Mouse (Mus musculus) CH12.LX (cell line): ENCODE data around the gene Hist1h1c. TPM values are rescaled to one million over a fixed set of nuclear protein-coding genes. Genes with fewer than 3 reads are reported as not detected.
"Not testable (repeated sequence)": the region's sequence is repeated elsewhere in the genome, so short reads cannot be mapped to it uniquely, and the experiment has no call there.

Experiments
- DNase-seq: peaks from one replicate; pipeline ENCODE4 v3.0.0-alpha.2; 2013; ENCODE audit errors: extremely low read depth
- H3K27ac ChIP-seq: 2 replicates; pipeline ENCODE4 v1.5.1; 2012; ENCODE audit warnings: low read depth, mild to moderate bottlenecking, control low read depth, moderate library complexity; ENCODE audit not compliant: insufficient read depth
- H3K27me3 ChIP-seq: replicated peaks from 2 replicates; pipeline ENCODE3; 2012; ENCODE audit warnings: inconsistent platforms
- H3K36me3 ChIP-seq, 2 experiments: replicated peaks in 1 of 2; 2 replicates each; pipeline versions ENCODE3 to v1.6.1; 2012; ENCODE audit warnings: inconsistent platforms in 1 of 2, low read length in 1 of 2, mild to moderate bottlenecking in 1 of 2, mixed read lengths in 1 of 2, moderate library complexity in 1 of 2; ENCODE audit not compliant: control insufficient read depth in 1 of 2, insufficient read depth in 1 of 2
- H3K4me1 ChIP-seq, 2 experiments: 2 replicates each; pipeline ENCODE4 v1.6.1; 2012; ENCODE audit warnings: inconsistent platforms in 1 of 2, moderate library complexity in 1 of 2; ENCODE audit not compliant: insufficient read depth in 2 of 2, control insufficient read depth in 1 of 2
- H3K4me2 ChIP-seq: 2 replicates; pipeline ENCODE4 v1.6.1; 2012; ENCODE audit warnings: low read depth, mild to moderate bottlenecking, control low read depth; ENCODE audit not compliant: poor library complexity, insufficient read depth, severe bottlenecking
- H3K4me3 ChIP-seq, 3 experiments: fragments of 150-350 bp in 1 of 3; sonication (generic) in 1 of 3; replicated peaks in 1 of 3; 2 replicates each; pipeline versions ENCODE3 to v1.5.1; 2011 to 2012; ENCODE audit warnings: low read depth in 2 of 3, low read length in 2 of 3, mild to moderate bottlenecking in 2 of 3, moderate library complexity in 2 of 3, control low read depth in 1 of 3, improper control_type of control experiment in 1 of 3, inconsistent platforms in 1 of 3, mixed read lengths in 1 of 3; ENCODE audit not compliant: poor library complexity in 1 of 3
- H3K79me2 ChIP-seq: replicated peaks from 2 replicates; pipeline ENCODE4 v1.6.1; 2012; ENCODE audit warnings: mild to moderate bottlenecking, moderate library complexity; ENCODE audit not compliant: control insufficient read depth, poor library complexity, insufficient read depth, severe bottlenecking; ENCODE audit errors: extremely low read depth
- H3K9ac ChIP-seq: 2 replicates; pipeline ENCODE4 v1.6.1; 2012; ENCODE audit warnings: low read depth, mild to moderate bottlenecking, control low read depth, moderate library complexity; ENCODE audit not compliant: insufficient read depth
- H3K9me3 ChIP-seq: replicated peaks from 2 replicates; pipeline ENCODE3; 2012; ENCODE audit warnings: low read length, inconsistent platforms, mixed read lengths
- CHD2 ChIP-seq: IDR thresholded peaks from 2 replicates; pipeline ENCODE4 v1.6.1; 2011; ENCODE audit warnings: low read length, improper control_type of control experiment
- EP300 ChIP-seq: IDR thresholded peaks from 2 replicates; pipeline ENCODE4 v1.6.1; 2011; ENCODE audit warnings: low read length, improper control_type of control experiment
- ETS1 ChIP-seq: conservative IDR thresholded peaks from 2 replicates; pipeline ENCODE4 v1.6.1; 2012; ENCODE audit warnings: low read depth, mild to moderate bottlenecking, inconsistent platforms, low read length, improper control_type of control experiment, moderate library complexity
- JUN ChIP-seq: IDR thresholded peaks from 2 replicates; pipeline ENCODE4 v1.6.1; 2011; ENCODE audit warnings: low read depth, mild to moderate bottlenecking, low read length, improper control_type of control experiment, moderate library complexity; ENCODE audit not compliant: insufficient read depth
- POLR2A ChIP-seq: IDR thresholded peaks from 2 replicates; pipeline ENCODE4 v1.6.1; 2011; ENCODE audit warnings: low read depth, mild to moderate bottlenecking, improper control_type of control experiment, low read length
- ZNF384 ChIP-seq: IDR thresholded peaks from 2 replicates; pipeline ENCODE4 v1.6.1; 2012; ENCODE audit warnings: low read depth, low read length, improper control_type of control experiment, inconsistent platforms
- dilution Hi-C: fragments of 300-500 bp; cut with MboI; formaldehyde crosslinking; loops from 2 replicates; pipeline ENCODE4 v1.14.3; 2020; ENCODE audit warnings: low sequenced_read_pairs; ENCODE audit not compliant: extremely low pct_unique_long_range_greater_than_20kb, extremely low pct_ligation_motif_present
- in situ Hi-C: fragments of 300-500 bp; cut with MboI; formaldehyde crosslinking; loops from 3 replicates; pipeline ENCODE4 v1.14.3; 2019; ENCODE audit warnings: low sequenced_read_pairs, low pct_ligation_motif_present, low pct_unique_long_range_greater_than_20kb, mixed read lengths
- polyA plus RNA-seq: library from polyadenylated mRNA; unstranded; fragments of >175 nt; gene quantifications from 2 replicates; pipeline ENCODE4 v1.2.1, GENCODE M21; 2012; ENCODE audit warnings: low read depth; ENCODE audit not compliant: insufficient read length
- total RNA-seq, 2 experiments: library from RNA; depleted of rRNA; stranded (reverse); fragments of 300-350 nt in 1 of 2; fragments of >200 nt in 1 of 2; gene quantifications; 2 replicates each; pipeline ENCODE4 v1.2.3; 2012 to 2014

Hist1h1c gene
- total and polyA plus RNA-seq, 3 experiments: 12.5 to 597 (median 22.8) TPM

DNA sequence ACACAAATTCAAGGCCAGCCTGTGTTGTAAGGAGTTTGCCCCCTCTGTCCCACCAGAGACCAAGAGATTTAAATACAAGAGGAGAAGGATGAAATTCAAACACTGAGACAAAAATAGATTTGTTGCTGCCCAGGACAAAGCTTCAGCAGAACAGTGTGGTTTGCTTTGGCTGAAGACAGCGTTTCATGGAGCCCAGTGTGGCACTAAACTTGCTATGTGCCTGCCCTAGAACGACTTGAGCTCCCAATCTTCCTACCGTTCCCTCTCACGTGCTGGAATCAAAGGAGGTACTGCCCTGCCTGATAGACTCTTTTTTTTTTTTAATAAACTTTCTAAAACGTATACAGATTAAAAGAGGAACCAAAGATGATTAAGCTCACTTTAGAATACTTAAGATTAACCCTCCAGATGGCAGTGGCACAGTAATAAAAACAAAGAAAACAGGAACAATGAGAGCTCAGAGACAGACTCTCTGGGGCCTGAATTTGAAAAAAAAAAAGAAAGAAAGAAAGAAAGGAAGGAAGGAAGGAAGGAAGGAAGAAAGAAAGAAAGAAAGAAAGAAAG lies 30.3 kb downstream of the Hist1h1c start:
- in situ Hi-C loops: loop anchor here (25.0 kb wide), 1 partner anchor 1732 kb away; the partner anchor contains the start of genes Hist1h2ag, Hist1h2ah, Hist1h2bj and Hist1h2bk
- DNase-seq: no peak

DNA sequence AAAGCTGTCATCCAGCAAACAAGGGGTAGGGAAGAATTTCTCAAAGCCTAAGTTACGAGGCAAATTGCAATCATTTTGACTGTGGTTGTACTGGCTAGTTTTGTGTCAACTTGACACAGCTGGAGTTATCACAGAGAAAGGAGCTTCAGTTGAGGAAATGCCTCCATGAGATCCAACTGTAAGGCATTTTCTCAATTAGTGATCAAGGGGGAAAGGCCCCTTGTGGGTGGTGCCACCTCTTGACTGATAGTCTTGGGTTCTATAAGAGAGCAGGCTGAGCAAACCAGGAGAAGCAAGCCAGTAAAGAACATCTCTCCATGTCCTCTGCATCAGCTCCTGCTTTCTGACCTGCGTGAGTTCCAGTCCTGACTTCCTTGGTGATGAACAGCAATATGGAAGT lies 31.0 kb downstream of the Hist1h1c start, which contains the start of gene Trim38:
Gene Trim38 (plus strand): TSS at position 301 of the 400 bp plus-strand sequence.
- in situ Hi-C loops: loop anchor here (25.0 kb wide), 1 partner anchor 1732 kb away; the partner anchor contains the start of genes Hist1h2ag, Hist1h2ah, Hist1h2bj and Hist1h2bk
- H3K27ac ChIP-seq, dilution Hi-C loops, H3K36me3 ChIP-seq, DNase-seq, H3K9ac ChIP-seq, H3K9me3 ChIP-seq, H3K4me3 ChIP-seq, H3K79me2 ChIP-seq, H3K27me3 ChIP-seq, H3K4me2 ChIP-seq: not testable (repeated sequence)
- peaks cover 0 to 10% of the 10 kb centered on the region in 2 experiments; a peak in 1 of 4 replicates for H3K4me1 ChIP-seq

More for the DNA sequence above, 30.3 kb downstream of the Hist1h1c start:
- H3K4me3 ChIP-seq: no peak overlapping the region
- dilution Hi-C loops: no loop called here
- no peaks in the 10 kb centered on the region for H3K79me2 ChIP-seq
- H3K27me3 ChIP-seq: no peaks in the 10 kb centered on the region
- H3K4me2 ChIP-seq: no peak overlapping the region
- H3K9me3 ChIP-seq: no peaks in the 10 kb centered on the region
- H3K36me3 ChIP-seq: no peaks in the 10 kb centered on the region
- TF ChIP-seq EP300 (no peak), JUN (no peak), ZNF384 (no peak), ETS1 (no peak), CHD2 (no peak)
- peaks cover 0 to 16% of the 10 kb centered on the region in 2 experiments; a peak in 2 of 4 replicates for H3K4me1 ChIP-seq
- H3K27ac ChIP-seq: no peak overlapping the region
- no peak overlapping the region for H3K9ac ChIP-seq

DNA sequence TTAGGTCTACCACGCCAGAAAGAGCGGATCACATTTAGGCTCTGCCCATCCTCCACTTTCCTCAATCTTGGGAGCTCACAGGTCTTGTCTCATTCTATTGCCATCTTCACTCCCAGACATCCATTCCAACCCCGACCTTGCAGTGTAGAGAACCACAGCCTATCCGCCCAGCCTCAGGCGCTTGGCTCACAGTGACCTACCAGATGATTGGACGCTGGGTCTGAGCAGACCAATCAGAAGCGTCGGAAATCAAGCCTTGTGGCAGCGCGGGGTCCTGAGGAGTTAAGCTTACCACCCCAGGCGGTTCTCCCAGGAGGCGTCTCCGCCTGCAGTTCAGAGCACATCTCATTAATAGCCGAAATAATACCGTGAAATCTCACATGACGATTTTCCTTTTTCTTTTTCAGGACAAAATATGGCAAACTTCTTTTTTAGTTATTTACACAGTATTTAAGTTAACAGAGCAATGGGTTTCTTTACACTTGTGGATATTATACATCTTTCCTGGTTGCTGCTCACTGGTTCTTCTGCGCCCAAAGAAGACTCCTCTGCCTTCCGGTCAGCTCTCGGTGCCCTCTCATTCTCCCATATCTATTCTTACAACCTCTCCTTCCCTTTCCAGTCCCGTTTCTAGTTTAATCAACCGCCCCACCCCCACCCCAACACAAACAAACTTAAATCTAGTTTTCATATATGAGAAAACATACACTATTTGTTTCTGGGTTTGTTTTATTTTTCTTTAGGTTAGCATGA lies 34.1 kb downstream of the Hist1h1c start:
- no peaks in the 10 kb centered on the region for H3K9me3 ChIP-seq
- no peak for DNase-seq
- H3K27me3 ChIP-seq: no peaks in the 10 kb centered on the region
- H3K4me3 ChIP-seq: no peak overlapping the region
- H3K9ac ChIP-seq: no peak overlapping the region
- TF ChIP-seq POLR2A: no peak
- TF ChIP-seq ETS1: no peak
- peaks cover 0 to 5% of the 10 kb centered on the region in 2 experiments; a peak in 1 of 4 replicates for H3K4me1 ChIP-seq
- in situ Hi-C loops (loop anchor here (25.0 kb wide), 1 partner anchor 1735 kb away; the partner anchor contains the start of genes Hist1h2ag, Hist1h2ah, Hist1h2bj and Hist1h2bk), dilution Hi-C loops (no loop called here)
- H3K4me2 ChIP-seq: no peak overlapping the region
- H3K79me2 ChIP-seq: no peaks in the 10 kb centered on the region
- H3K27ac ChIP-seq: no peak overlapping the region
- H3K36me3 ChIP-seq: no peaks in the 10 kb centered on the region
